Mouse (Mus musculus) cerebellum, adult 2 months (tissue): ENCODE results near the gene Olfr1368.

ENCODE experiments used
- CTCF ChIP-seq: fragments of 200-500 bp; IDR thresholded peaks from 2 replicates; pipeline ENCODE4 v1.5.1; 2011; ENCODE audit warnings: low read depth, mild to moderate bottlenecking, control low read depth, low read length, moderate library complexity, borderline replicate concordance; ENCODE audit not compliant: insufficient read depth
- POLR2A ChIP-seq: fragments of 200-500 bp; IDR thresholded peaks from 2 replicates; pipeline ENCODE4 v1.6.1; 2011; ENCODE audit warnings: low read length, control low read depth, borderline replicate concordance; ENCODE audit not compliant: insufficient read depth

DNA sequence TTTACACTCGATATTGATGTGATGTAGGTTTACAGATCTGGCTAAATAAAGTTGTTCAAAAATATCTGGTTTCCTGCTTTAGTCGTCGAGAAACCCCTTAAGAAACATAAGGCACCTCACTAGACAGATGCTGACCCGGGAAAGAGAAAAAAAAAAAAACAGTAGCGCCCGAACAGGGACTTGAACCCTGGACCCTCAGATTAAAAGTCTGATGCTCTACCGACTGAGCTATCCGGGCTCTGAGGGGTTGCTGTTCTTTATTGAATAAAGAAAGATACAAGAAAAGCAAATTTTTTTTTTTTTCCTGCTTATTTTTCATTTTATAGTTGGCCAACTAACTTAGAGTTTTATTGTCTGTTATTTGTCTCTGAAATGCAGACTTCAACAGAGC lies 22.2 kb upstream of the Olfr1368 start:
- TF ChIP-seq CTCF (no peak), POLR2A (no peak)
